8 mouse cellular contexts compared by ENCODE assay signal in the genomic region with DNA sequence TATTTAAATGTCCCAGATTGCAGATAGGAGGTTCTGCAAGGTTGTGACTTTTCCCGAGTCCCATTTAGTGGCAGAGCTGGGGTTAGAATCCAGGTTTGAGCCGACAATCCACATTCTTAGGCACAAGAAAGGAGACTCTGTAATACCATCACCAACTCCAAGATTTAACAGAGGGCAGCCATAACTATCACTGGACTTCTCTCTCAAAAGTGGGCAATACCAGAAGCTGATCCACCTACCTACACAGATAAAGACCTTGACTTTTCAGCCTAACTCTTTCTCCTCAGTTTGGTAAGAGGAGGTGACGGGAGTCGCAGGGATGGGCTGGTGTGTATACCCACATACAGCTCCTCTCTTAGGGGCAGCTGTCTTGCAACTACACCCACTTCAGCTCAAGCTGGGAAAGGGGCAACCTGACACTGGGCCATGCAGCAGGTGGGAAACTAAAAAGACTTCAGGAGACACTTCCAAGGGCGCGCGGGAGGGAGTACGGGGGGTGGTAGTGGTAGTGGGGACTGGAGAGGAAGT. TPM values are rescaled to one million over a fixed set of nuclear protein-coding genes. Genes with fewer than 3 reads are reported as not detected.
DNase-seq lines count a peak whose midpoint lies in the region; ATAC-seq and TF ChIP-seq lines count a peak whose summit lies in the region.

No protein-coding gene starts in this region.

- peaks cover 84% of the 10 kb centered on the region for H3K4me1 ChIP-seq in heart, embryonic 15.5 days (replicated peaks)
- H3K4me1 ChIP-seq in ES-E14 (ENCODE audit: control insufficient read depth in 2 of 2, insufficient read depth in 2 of 2, low read length in 2 of 2, poor library complexity in 1 of 2), result peaks cover 10 to 36% of the 10 kb centered on the region in 2 experiments
- H3K4me1 ChIP-seq in hindbrain, embryonic 10.5 days (replicated peaks), result peaks cover 99% of the 10 kb centered on the region
- peaks cover 62% of the 10 kb centered on the region for H3K4me1 ChIP-seq in midbrain, embryonic 11.5 days (ENCODE audit: control insufficient read depth, insufficient read depth, low read length)

- H3K9me3 ChIP-seq in heart, embryonic 15.5 days (replicated peaks), result no peaks in the 10 kb centered on the region
- no peaks in the 10 kb centered on the region for H3K9me3 ChIP-seq in ES-E14 (ENCODE audit: control insufficient read depth, insufficient read depth, low read depth, low read length)
- H3K9me3 ChIP-seq in hindbrain, embryonic 10.5 days, result no peaks in the 10 kb centered on the region
- no peaks in the 10 kb centered on the region for H3K9me3 ChIP-seq in midbrain, embryonic 11.5 days (ENCODE audit: control insufficient read depth, low read length)

- no peak for ATAC-seq in heart, embryonic 15.5 days (replicated peaks; ENCODE audit: insufficient number of reproducible peaks, insufficient read depth, low FRiP score, low read depth)
- ATAC-seq in midbrain, embryonic 11.5 days (ENCODE audit: low FRiP score), result no peak

- no peak for DNase-seq in heart, postnatal 25 days (ENCODE audit: low spot score)
- no peak for DNase-seq in ES-E14 (ENCODE audit: low read depth, low spot score)
- no peak for DNase-seq in hindbrain, embryonic 10.5 days (ENCODE audit: low spot score)
- peak; percentile 92 for DNase-seq in midbrain, embryonic 11.5 days (ENCODE audit: low spot score, missing footprints)
- no peak for DNase-seq in ovary, postnatal 14 days (ENCODE audit: low spot score)
- no peak for DNase-seq in left cerebral cortex, adult 9 months (ENCODE audit: low spot score in 2 of 2)
- DNase-seq in adrenal gland, postnatal 25 days, result no peak

- peak overlapping the region; percentile 55 for H3K9ac ChIP-seq in heart, embryonic 15.5 days
- H3K9ac ChIP-seq in ES-E14 (ENCODE audit: insufficient read depth, low read depth, low read length, poor library complexity, severe bottlenecking), result peak overlapping the region; percentile 8; the same call in 1 of the 2 replicates
- H3K9ac ChIP-seq in midbrain, embryonic 11.5 days (ENCODE audit: low read length), result peak overlapping the region; percentile 65

- peak overlapping the region; percentile 93 for H3K4me2 ChIP-seq in heart, embryonic 15.5 days
- peak overlapping the region; percentile 69 for H3K4me2 ChIP-seq in midbrain, embryonic 11.5 days

- peaks cover 9% of the 10 kb centered on the region for H3K27me3 ChIP-seq in heart, embryonic 15.5 days
- peaks cover 19% of the 10 kb centered on the region for H3K27me3 ChIP-seq in hindbrain, embryonic 10.5 days (ENCODE audit: insufficient read depth, poor library complexity, severe bottlenecking)
- H3K27me3 ChIP-seq in midbrain, embryonic 11.5 days (ENCODE audit: control insufficient read depth, insufficient read depth, low read length), result peaks cover 12% of the 10 kb centered on the region

- in situ Hi-C loops in ES-E14 (cut with MboI; ENCODE audit: low sequenced_read_pairs in 2 of 2, unreplicated experiment in 2 of 2), result no loop called here

- peak overlapping the region; percentile 61 for H3K4me3 ChIP-seq in heart, embryonic 15.5 days
- peak overlapping the region; percentile 56 to 71 for H3K4me3 ChIP-seq in ES-E14 (ENCODE audit: insufficient read depth in 1 of 2, low read depth in 1 of 2, low read length in 2 of 2, poor library complexity in 1 of 2, severe bottlenecking in 1 of 2)
- peak overlapping the region; percentile 82 for H3K4me3 ChIP-seq in hindbrain, embryonic 10.5 days
- H3K4me3 ChIP-seq in midbrain, embryonic 11.5 days (ENCODE audit: low read depth, low read length), result peak overlapping the region; percentile 84

- intact Hi-C loops in heart, postnatal 25 days (cut with DNase I), result no loop called here

- H3K27ac ChIP-seq in heart, embryonic 15.5 days, result peak overlapping the region; percentile 95
- H3K27ac ChIP-seq in ES-E14 (ENCODE audit: insufficient read depth, low read depth, low read length, poor library complexity, severe bottlenecking), result peak overlapping the region; percentile 54
- peak overlapping the region; percentile 99 for H3K27ac ChIP-seq in hindbrain, embryonic 10.5 days
- peak overlapping the region; percentile 99 for H3K27ac ChIP-seq in midbrain, embryonic 11.5 days (ENCODE audit: low read depth, low read length)

- 7% methylated on average over 8 of the region's 8 CpGs for WGBS in heart, embryonic 15.5 days
- whole genome bisulfite sequencing in hindbrain, embryonic 10.5 days, result 2% methylated on average over 8 of the region's 8 CpGs
- WGBS in midbrain, embryonic 11.5 days, result under 1% methylated on average over 8 of the region's 8 CpGs

- H3K36me3 ChIP-seq in heart, embryonic 15.5 days, result peaks cover 7% of the 10 kb centered on the region; the same call in 1 of the 2 replicates
- H3K36me3 ChIP-seq in ES-E14 (ENCODE audit: control insufficient read depth, insufficient read depth, low read length, poor library complexity, severe bottlenecking), result no peaks in the 10 kb centered on the region
- peaks cover 20% of the 10 kb centered on the region for H3K36me3 ChIP-seq in hindbrain, embryonic 10.5 days
- H3K36me3 ChIP-seq in midbrain, embryonic 11.5 days (ENCODE audit: control insufficient read depth, insufficient read depth, low read length), result no peaks in the 10 kb centered on the region

TF ChIP-seq in ES-E14, 5 proteins besides CTCF, POLR2A, EP300 and RAD21:
- no peak for TF ChIP-seq MAFK (IDR thresholded peaks at IDR 0.05; ENCODE audit: insufficient read depth, low read depth, low read length)
- no peak for TF ChIP-seq HCFC1 (IDR thresholded peaks at IDR 0.05; ENCODE audit: borderline replicate concordance, insufficient read depth, low read length)
- no peak for TF ChIP-seq CHD2 (IDR thresholded peaks at IDR 0.05; ENCODE audit: low read depth, low read length)
- TF ChIP-seq ZNF384 (IDR thresholded peaks at IDR 0.05; ENCODE audit: low read depth, low read length), result no peak
- TF ChIP-seq ZC3H11A (IDR thresholded peaks at IDR 0.05; ENCODE audit: borderline replicate concordance, low read depth, low read length), result no peak

RNA-seq across cellular contexts. Expression of a gene that starts 3.5 kb away (rescaled TPM):
- 18.6 and 19.5 TPM in 2 replicates for polyA plus RNA-seq in heart, embryonic 15.5 days (2015; fragmentation: Nextera tagmentation; extraction: Ambion mirVana)
- 10 to 100 TPM; 25.6 to 30.3 TPM for total RNA-seq in heart, postnatal 25 days (2021)
- 7.9 and 9.4 TPM in 2 replicates for total RNA-seq in ES-E14 (2012; rRNA removed)
- 37.9 and 43.4 TPM in 2 replicates for polyA plus RNA-seq in hindbrain, embryonic 10.5 days (2016; fragmentation: Nextera tagmentation; extraction: Ambion mirVana)
- polyA plus RNA-seq in midbrain, embryonic 11.5 days (2014; fragmentation: Nextera tagmentation; extraction: Ambion mirVana), result 30.2 and 31.7 TPM in 2 replicates
- total RNA-seq in adrenal gland, postnatal 25 days (2021), result 45.1 and 46.2 TPM in 2 replicates

RNA-seq across cellular contexts. Expression of a gene that starts 19.0 kb away (rescaled TPM):
- 37.3 and 40.6 TPM in 2 replicates for polyA plus RNA-seq in heart, embryonic 15.5 days (2015; fragmentation: Nextera tagmentation; extraction: Ambion mirVana)
- total RNA-seq in heart, postnatal 25 days (2021), result 10 to 100 TPM; 22.5 to 23.7 TPM
- 23.9 and 43.3 TPM in 2 replicates for total RNA-seq in ES-E14 (2012; rRNA removed)
- 22.1 and 22.2 TPM in 2 replicates for polyA plus RNA-seq in hindbrain, embryonic 10.5 days (2016; fragmentation: Nextera tagmentation; extraction: Ambion mirVana)
- 11.9 and 13.1 TPM in 2 replicates for polyA plus RNA-seq in midbrain, embryonic 11.5 days (2014; fragmentation: Nextera tagmentation; extraction: Ambion mirVana)
- total RNA-seq in adrenal gland, postnatal 25 days (2021), result 13.9 and 16.9 TPM in 2 replicates

RNA-seq across cellular contexts. Expression of a gene that starts 21.6 kb away (rescaled TPM):
- 20.6 and 24.0 TPM in 2 replicates for polyA plus RNA-seq in heart, embryonic 15.5 days (2015; fragmentation: Nextera tagmentation; extraction: Ambion mirVana)
- 10 to 100 TPM; 26.1 to 29.3 TPM for total RNA-seq in heart, postnatal 25 days (2021)
- 18.8 and 29.0 TPM in 2 replicates for total RNA-seq in ES-E14 (2012; rRNA removed)
- polyA plus RNA-seq in hindbrain, embryonic 10.5 days (2016; fragmentation: Nextera tagmentation; extraction: Ambion mirVana), result 47.2 and 51.7 TPM in 2 replicates
- 44.6 and 50.5 TPM in 2 replicates for polyA plus RNA-seq in midbrain, embryonic 11.5 days (2014; fragmentation: Nextera tagmentation; extraction: Ambion mirVana)
- 43.5 and 51.0 TPM in 2 replicates for total RNA-seq in adrenal gland, postnatal 25 days (2021)

RNA-seq across cellular contexts. Expression of a gene that starts 21.7 kb away (rescaled TPM):
- polyA plus RNA-seq in heart, embryonic 15.5 days (2015; fragmentation: Nextera tagmentation; extraction: Ambion mirVana), result 129 and 132 TPM in 2 replicates
- total RNA-seq in heart, postnatal 25 days (2021), result 10 to 100 TPM; 97.5 to 99.2 TPM
- total RNA-seq in ES-E14 (2012; rRNA removed), result 191 and 202 TPM in 2 replicates
- polyA plus RNA-seq in hindbrain, embryonic 10.5 days (2016; fragmentation: Nextera tagmentation; extraction: Ambion mirVana), result 148 and 159 TPM in 2 replicates
- polyA plus RNA-seq in midbrain, embryonic 11.5 days (2014; fragmentation: Nextera tagmentation; extraction: Ambion mirVana), result 120 and 130 TPM in 2 replicates
- 127 and 149 TPM in 2 replicates for total RNA-seq in adrenal gland, postnatal 25 days (2021)

RNA-seq across cellular contexts. Expression of a gene that starts 47.8 kb away (rescaled TPM):
- 14.2 and 22.9 TPM in 2 replicates for polyA plus RNA-seq in heart, embryonic 15.5 days (2015; fragmentation: Nextera tagmentation; extraction: Ambion mirVana)
- total RNA-seq in heart, postnatal 25 days (2021), result 10 to 100 TPM; 26.4 to 27.9 TPM
- total RNA-seq in ES-E14 (2012; rRNA removed), result 21.6 and 27.0 TPM in 2 replicates
- polyA plus RNA-seq in hindbrain, embryonic 10.5 days (2016; fragmentation: Nextera tagmentation; extraction: Ambion mirVana), result 45.1 and 46.9 TPM in 2 replicates
- polyA plus RNA-seq in midbrain, embryonic 11.5 days (2014; fragmentation: Nextera tagmentation; extraction: Ambion mirVana), result 38.2 and 39.4 TPM in 2 replicates
- 105 and 111 TPM in 2 replicates for total RNA-seq in adrenal gland, postnatal 25 days (2021)

Comparison
In these comparisons a context has a peak if more than half of its experiments do, and no peak if none do; other contexts are left out.
1. H3K9ac ChIP-seq: peak in every context shown above with its lines; median percentile 65 in midbrain, embryonic 11.5 days; 55 in heart, embryonic 15.5 days; 8 in ES-E14.